Mouse (Mus musculus): ENCODE data around the gene Ovol2.

DNA sequence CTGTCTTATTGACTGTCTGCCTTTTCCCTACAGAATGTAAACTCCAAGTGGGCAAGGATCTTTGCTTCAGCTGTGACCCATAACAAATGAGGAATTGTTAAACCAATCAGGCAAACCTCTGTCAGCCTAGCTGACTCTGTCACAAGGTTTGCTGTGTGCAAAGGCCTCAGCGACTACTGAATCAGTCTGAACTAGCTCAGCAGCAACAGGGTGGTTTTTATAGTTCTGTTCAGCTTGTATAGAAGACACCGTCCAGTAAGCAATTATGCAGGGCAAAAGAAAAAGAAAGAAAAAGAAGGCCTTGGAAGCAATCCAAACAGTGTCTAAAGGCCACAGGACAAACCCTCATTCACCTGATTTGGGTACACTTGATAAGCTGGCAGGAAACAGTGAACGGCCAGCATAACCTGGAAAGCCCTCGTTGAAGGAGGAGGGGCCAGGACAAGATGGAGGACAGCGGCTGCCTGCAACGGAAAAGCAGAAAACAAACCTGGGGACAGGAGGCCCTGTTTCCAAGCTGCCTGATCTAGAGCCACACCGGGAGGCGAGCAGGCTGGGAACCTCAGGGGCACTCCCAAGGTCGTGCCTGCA is 36.7 kb downstream of the Ovol2 start:
- TF ChIP-seq CTCF (IDR thresholded peaks at IDR 0.05; ENCODE audit: extremely low read depth, insufficient read depth, insufficient read length, insufficient replicate concordance) (no peak), POLR2A (IDR thresholded peaks at IDR 0.05; ENCODE audit: low read depth, low read length) (no peak)

Data from spleen, adult 2 months (tissue).